Mouse (Mus musculus) testis, postnatal 14 days (tissue): ENCODE results near the gene Tppp.
A peak's percentile ranks its signal among the peaks of the same experiment; 100 is the strongest.
"Not testable (repeated sequence)": the region's sequence is repeated elsewhere in the genome, so short reads cannot be mapped to it uniquely, and the experiment has no call there.

Source experiments
- DNase-seq: peaks from one replicate; pipeline ENCODE4 v3.0.0; 2021; ENCODE audit warnings: low spot score

Tppp gene

DNA sequence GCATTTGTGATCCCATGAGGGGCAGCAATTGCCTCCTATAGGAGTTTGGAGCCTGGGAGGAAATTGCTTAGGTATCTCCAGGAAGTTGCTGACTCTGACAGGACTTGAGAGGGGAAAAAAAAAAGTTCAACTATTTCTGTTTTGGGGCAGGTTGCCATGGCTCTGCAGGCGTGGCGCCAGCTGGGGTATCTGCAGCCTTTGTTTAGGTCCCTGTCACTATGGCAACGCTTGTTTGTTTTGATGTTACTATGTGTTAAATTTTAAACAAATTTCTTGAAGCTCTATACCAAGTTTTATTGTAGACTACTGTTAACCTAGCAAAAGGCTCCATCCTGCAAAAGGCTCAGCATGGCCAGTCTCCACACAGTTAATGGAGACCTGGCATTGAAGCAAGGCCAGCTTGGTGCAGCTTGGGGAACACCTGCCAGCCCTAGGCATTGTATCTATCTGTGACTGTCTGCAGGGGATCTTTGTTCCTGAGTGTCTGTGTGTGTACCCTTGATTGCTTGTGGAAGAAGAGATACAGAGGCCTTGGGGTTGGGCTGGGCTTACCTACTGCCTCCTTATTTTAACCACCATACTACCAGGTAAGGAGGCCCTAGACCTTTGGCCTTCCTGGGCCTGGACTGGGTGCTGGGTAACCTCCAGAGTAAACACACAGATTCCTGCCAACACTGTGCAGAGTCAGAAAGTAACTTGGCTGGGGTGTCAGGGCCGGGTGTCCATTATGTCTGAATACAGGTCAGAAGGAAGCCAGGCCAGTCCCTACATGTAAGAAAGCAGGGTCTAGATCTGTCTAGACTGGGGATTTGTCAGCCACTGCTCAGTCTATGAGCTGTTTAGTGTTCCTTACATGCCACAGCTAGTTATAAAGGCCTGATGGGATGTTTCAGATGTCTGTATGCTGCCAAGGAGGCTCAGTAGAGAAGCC is 16.2 kb downstream of the Tppp start:
- DNase-seq, result no peak

DNA sequence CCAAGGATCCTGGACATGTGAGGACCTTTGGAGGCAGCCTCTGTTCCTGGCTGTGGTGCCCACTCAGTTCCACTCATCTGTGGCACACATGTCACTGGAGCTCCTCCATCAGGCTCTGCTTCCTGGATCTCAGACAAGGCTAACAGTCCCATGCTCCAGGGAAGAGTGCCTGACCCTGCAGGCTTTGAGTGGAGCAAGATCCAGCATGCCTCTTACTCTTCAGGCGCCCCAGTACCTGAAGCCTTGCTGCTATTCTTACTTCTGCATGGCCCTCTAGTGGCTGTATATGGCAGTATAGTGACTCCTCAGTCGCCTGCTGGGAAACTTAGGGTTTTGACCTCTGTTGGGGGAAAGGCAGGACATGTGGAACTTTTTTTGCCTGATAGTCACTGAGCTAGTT is 17.0 kb downstream of the Tppp start:
- no peak for DNase-seq

- no peak for DNase-seq
These were observed 18.9 kb downstream of the Tppp start for GRCm38 (mm10) chr13:74028116-74028515.

GRCm38 (mm10) chr13:74029013-74029412 is 19.8 kb downstream of the Tppp start:
- DNase-seq, result no peak

- no peak for DNase-seq
These were observed 21.5 kb downstream of the Tppp start for GRCm38 (mm10) chr13:74030691-74031090.

- DNase-seq, result no peak
These were observed 21.9 kb downstream of the Tppp start for GRCm38 (mm10) chr13:74031133-74031532.

DNA sequence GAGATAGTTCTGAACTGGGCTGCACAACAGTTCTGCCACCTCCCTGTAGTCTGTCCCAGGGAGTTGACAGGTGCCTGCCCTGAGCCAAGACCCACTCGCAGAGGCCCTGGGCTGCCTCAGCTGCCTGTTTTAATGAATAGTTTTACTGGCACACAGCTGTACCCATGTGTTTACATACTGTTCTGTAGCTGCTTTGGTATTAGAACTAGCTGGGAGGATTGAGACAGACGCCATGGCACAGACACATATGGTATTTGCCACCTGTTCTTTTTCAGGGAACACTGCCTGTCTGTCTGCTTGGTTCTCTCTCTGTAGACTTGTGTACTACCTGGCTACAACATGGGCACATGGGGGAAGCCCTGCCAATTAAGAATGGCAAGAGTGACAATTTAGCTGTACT is 25.5 kb downstream of the Tppp start:
- no peak for DNase-seq

DNA sequence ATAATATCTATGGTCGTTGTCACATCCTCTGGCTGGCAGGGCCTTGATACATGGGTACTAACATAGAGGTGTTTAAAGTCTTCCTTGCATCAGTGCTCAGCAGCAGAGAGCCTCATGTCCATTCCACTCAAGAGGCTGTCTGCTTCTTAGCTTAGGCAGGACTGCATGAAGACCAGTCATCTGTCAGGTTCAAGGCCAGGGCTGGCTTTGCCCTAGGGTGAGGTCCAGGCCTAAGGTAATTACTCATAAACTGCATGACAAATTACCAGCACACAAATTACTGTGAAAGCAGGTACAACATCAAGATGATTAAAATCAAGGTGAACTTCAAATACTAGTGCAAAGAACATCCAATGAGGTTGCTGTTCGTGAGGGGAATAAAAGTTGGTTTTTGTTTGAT is 26.6 kb downstream of the Tppp start:
- DNase-seq, result no peak

DNA sequence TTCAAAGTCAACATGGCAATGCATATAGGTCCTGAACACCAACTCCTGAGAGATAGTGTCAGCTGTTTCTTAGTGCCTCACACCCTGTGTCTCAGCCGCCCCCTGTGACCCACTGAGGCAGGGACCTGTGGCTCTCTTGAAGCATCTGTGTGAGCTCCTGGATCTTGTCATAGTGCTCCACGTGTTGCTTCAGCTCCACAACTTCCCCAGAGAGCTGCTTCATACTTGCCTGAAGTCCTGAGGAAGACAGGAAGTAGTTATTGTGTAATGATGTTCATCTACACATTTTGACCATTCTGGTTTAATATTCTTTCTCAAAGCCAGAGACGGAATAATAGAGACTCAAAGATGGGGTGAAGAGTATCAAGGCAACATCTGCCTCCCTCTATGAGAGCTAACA is 30.7 kb downstream of the Tppp start:
- no peak for DNase-seq

GRCm38 (mm10) chr13:74056194-74056593 is 47.0 kb downstream of the Tppp start:
- no peak for DNase-seq

- no peak for DNase-seq
These were observed 48.9 kb downstream of the Tppp start for GRCm38 (mm10) chr13:74058081-74058480.

- DNase-seq, result peak; percentile 91
These were observed 52.6 kb downstream of the Tppp start, which contains the start of gene Cep72 for GRCm38 (mm10) chr13:74061613-74062377. Gene Cep72, minus strand, starts transcription at chr13:74062299.

GRCm38 (mm10) chr13:74062378-74063128 is 53.3 kb downstream of the Tppp start:
- DNase-seq, result no peak

DNA sequence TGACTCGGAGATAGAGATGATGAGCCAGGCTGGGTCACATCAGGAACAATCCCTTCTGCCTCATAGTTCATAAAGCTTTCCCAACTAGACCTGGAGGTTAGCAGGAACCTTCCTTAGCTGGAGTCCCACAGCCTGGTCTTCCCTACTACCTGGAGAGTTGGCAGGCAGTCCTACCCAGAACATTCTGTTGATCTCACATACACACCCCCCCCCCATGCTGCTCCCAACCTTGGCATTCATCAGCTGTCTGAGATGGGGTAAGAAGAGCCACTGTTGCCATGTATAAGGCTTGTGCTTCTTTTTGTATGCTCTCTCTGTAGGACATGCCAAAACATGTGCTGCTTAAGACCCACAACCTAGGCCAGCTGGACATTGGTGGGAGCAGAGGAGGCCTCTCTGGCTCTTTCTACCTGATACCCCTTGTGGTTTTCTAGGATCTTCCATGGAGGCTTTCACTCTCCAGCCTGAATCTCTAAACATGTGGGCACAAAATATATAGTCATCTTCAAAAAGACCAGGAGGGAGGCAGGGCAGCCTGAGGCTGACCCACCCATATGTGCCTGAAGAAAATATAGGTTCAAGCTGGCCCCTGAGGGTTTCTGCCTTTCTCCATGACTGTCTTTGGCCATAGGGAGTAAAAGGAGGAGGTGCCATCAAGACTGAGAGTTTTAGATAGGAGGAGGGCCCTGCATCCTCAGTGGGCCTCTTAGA is 54.3 kb downstream of the Tppp start:
- DNase-seq, result no peak

DNA sequence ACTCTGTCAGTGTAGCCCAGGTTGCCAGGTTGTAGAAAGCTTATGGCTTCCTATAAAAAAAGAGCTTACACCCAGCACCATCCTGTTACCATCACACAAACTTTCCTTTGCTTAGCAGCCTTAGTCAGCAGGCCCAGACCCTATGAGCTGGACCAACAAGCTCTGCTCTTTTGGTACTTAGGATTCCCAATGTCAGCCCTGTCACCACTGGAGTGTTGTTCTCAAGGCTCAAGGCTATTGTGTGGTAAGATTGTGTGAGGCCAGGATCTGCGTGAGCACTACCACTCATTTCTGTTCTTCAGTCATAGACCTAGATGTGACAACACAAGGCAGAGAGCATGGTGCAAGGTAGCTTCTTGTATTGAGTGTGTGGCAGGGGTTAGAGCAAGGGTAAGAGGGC is 57.4 kb downstream of the Tppp start:
- no peak for DNase-seq

- DNase-seq, result not testable (repeated sequence)
These were observed 62.0 kb downstream of the Tppp start for GRCm38 (mm10) chr13:74071244-74071643.

DNA sequence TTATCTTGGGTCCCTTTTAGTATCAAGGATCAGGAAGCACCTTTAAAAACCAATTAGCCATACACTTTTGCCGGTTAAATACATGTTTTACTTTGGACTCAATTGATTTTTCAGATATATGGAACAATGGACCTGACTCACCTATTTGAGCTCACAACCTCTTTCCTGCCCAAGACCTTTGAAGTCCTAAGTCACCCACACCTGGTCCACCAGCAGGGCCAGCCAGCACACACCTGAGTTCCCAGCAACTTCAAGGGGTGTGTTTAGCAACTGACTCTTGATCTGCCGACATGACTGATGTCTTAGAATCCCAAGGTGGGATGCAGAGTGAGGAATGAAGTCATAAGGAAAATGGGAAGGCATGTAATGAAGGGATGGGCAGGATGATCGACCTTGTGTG is 62.5 kb downstream of the Tppp start:
- DNase-seq, result no peak

GRCm38 (mm10) chr13:74073369-74073768 is 64.2 kb downstream of the Tppp start:
- DNase-seq, result no peak
